Mouse (Mus musculus) heart, adult 8-10 months (tissue): ENCODE results near the gene Rsbn1. TPM values are rescaled to one million over a fixed set of nuclear protein-coding genes. Genes with fewer than 3 reads are reported as not detected.

Source experiments
- DNase-seq: peaks from one replicate; pipeline ENCODE4 v3.0.0; 2022; ENCODE audit warnings: low spot score
- total RNA-seq, 4 experiments: library from RNA; stranded (reverse); gene quantifications; 2 replicates each; pipeline ENCODE4 v1.2.4; 2022

Gene Rsbn1
- 1 to 10 TPM; 5.6 to 8.1 (median 7.0) TPM for total RNA-seq

DNA sequence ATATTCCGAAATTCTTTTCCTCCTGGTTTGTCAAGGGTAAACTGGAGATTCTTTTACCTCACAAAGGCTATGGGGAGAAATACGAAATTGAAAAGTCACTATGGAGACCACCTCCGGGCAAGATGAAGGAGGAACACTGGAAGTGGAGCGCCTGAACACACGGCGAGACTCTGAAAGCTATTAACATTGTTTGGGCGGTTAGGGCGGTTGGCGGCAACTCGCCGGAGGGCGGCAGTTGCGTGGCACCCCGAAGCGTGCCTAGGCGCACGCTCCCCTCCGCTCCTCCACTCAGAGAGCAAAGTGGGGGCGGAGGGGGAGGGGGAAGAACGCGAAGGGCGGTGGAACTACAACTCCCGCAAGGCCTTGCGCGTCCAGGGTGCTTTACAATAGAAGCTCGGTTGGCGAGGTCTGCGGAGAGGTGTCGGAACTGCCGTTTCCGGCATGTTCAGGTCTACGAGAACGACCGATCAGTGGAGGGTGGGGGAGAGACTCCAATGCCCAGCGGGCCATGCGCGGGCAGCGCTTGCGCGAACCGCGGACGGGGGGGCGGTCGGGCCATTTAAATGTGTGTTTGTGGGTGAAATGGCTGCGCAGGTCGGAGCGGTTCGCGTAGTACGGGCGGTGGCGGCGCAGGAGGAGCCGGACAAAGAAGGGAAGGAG is at the start of gene Rsbn1:
Rsbn1 (plus strand) TSS at position 111 of the 660 bp plus-strand sequence.
- DNase-seq, result peak; percentile 97

DNA sequence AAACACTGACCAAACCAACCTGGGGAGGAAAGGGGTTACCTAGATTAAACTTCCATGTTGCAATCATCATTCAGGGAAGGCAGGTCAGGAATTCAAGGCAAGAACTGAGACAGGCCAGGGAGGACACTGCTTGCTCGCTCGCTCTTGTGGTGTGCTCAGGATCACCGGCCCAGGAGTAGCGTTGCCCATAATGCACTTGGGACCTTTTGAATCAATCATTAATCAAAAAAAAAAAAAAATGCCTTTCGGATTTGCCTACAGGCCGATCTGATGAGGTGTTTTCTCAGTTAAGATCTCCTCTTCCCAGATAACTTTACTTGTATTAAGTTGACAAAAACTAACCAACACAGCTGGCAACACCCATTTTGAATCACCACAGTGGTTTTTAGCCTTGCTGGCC is 49.7 kb upstream of the Rsbn1 start:
- DNase-seq, result no peak

DNA sequence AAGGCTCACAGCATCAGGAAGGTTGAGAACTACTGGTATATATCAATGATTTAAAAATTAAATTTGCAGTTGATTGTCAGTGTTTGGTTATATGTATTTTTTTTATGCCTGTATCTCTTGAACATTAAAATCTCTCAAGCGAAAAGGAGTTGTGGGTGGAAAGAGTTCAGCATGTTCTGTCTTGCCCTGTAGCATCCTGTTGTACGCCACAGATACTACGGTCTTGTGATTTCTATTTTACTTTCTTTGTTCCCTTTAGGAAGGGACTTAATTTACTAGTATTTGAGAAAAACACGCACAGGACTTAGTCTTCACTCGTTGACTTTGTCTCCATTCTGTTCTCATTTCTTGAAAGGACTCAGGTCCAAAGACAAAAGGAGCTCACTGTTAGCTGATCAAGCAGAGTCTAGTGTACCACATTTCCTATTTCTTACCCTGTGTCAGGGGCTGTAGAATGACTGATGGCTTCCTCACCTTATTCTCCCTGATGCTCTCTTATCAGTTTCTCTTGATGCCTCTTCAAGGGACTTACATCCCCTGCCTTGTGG is 46.4 kb upstream of the Rsbn1 start:
- no peak for DNase-seq

GRCm38 (mm10) chr3:103868008-103868407 is 45.9 kb upstream of the Rsbn1 start:
- no peak for DNase-seq

GRCm38 (mm10) chr3:103872663-103873098 is 41.2 kb upstream of the Rsbn1 start:
- peak; percentile 3 for DNase-seq

DNA sequence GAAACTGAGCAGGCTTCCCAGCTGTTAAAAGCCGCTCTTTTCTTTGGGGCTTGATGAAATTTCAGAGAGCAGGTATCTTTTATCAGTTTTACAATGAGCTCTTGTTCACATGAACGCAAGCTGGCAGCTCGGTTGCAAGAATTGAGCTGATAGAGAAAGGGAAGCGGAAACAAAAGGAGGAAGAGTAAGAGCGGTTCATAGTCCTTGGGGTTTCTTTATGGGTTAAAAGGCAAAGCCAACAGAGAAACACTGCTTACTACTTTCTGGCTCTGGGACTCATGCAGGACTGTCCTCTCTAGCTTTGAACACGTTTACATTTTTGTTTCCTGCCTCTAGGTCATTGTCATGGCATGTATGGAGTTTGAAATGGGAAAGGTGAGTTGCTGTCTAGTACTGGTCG is 39.6 kb upstream of the Rsbn1 start:
- no peak for DNase-seq

DNA sequence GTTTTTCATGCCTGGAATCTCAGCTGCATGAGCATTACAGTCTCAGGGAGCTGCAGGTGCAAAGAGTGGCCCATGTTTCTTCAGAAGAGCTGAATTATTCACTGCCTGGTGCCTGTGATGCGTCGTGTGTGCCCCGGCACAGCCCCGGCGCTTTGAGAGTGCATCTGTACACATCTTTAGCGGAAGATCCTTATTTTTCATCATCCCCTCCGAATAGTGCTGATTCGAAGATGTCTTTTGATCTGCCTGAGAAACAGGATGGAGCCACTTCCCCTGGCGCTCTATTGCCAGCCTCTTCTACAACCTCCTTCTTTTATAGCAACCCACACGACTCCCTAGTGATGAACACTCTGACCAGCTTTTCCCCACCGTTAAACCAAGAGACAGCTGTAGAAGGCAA is 28.0 kb upstream of the Rsbn1 start:
- no peak for DNase-seq

- peak; percentile 49 for DNase-seq
Observed at GRCm38 (mm10) chr3:103887581-103887980, 26.3 kb upstream of the Rsbn1 start.

GRCm38 (mm10) chr3:103893374-103893773 is 20.5 kb upstream of the Rsbn1 start:
- no peak for DNase-seq

- DNase-seq, result peak; percentile 49
Observed at GRCm38 (mm10) chr3:103904705-103905104, 9.2 kb upstream of the Rsbn1 start.

DNA sequence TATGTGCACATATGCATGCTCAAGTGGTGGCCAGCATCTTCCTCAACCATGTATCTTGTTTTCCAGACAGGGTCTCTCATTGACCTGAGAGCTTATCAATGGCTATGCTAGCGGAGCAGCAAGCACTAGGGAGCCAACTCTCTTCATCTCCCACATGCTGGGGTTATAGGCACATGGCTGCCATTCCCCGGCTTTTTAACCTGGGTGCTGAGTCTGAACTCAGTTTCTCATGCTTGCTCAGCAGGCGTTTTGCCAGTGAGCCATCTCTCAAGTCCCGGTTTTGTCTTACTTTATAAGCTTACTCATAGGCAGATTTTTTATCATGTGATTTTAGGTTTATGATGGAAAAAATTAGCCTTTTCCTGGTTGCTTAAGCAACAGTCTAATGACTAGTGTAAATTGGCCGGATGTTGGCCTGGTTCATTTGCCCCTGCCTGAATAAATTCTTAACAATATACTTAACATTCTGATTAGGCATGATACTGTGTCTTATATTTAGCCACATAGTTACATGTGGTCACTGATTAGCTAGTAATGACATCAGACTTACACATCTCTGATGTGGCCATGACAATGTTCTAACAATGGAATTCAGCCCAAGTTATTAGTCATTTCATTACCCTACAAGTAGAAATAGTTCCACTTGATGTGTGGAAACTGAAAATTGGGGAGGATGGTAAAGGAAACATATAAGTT is 6.4 kb upstream of the Rsbn1 start:
- DNase-seq, result no peak

DNA sequence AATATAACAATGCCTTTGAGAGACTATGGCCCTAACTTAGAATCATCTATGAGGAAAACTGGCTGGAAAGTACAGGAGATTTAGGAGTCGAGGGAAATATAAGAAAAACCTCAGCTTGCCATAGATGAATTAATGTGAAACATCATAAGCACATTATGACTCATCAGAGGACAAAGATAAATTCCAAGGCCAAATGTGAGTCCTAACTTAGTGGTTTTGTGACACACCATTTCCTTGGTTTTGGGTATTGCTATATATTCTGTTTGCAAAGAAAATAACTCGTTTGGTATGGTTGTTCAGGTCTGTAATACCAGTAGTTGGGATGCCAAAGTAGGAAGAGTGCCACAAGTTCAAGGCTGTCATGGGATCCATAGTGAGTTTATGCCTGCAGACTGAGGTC is 5.1 kb upstream of the Rsbn1 start:
- DNase-seq, result no peak

GRCm38 (mm10) chr3:103913451-103913961 is 414 bp upstream of the Rsbn1 start:
- no peak for DNase-seq

DNA sequence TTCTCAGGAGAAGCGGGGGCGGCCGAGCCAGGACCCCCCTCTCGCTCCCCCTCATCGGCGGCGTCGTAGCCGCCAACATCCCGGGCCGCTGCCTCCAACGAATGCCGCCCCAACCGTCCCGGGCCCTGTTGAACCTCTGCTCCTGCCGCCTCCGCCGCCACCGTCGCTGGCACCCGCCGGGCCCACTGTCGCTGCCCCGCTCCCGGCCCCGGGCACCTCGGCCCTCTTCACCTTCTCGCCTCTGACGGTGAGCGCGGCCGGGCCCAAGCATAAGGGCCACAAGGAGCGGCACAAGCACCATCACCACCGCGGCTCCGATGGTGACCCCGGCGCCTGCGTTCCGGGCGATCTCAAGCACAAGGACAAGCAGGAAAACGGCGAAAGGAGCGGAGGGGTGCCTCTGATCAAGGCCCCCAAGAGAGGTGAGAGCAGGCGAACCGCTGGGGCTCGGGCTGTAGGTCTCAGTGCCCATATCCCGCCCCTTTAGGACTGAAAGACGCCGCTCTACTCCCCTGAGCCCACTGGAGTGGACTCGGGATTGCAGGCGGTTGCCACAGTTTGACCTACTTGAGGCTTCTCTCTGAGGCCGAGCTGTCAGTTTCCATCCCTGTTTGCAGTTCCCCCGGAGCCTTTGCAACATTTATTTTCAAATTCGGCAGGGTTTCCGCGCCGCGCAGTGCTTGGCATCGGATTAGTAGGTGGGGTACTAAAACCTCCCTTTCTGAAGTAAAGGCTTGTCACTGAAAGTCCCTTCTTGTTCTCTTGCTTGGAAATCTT is 1.0 kb downstream of the Rsbn1 start:
- peak; percentile 43 for DNase-seq

- DNase-seq, result peak; percentile 13
Observed at GRCm38 (mm10) chr3:103915509-103915896, 1.6 kb downstream of the Rsbn1 start.

- DNase-seq, result peak; percentile 36
Observed at GRCm38 (mm10) chr3:103916205-103916838, 2.4 kb downstream of the Rsbn1 start.

- no peak for DNase-seq
Observed at GRCm38 (mm10) chr3:103916839-103917237, 2.9 kb downstream of the Rsbn1 start.

GRCm38 (mm10) chr3:103920094-103920493 is 6.2 kb downstream of the Rsbn1 start:
- DNase-seq, result no peak

DNA sequence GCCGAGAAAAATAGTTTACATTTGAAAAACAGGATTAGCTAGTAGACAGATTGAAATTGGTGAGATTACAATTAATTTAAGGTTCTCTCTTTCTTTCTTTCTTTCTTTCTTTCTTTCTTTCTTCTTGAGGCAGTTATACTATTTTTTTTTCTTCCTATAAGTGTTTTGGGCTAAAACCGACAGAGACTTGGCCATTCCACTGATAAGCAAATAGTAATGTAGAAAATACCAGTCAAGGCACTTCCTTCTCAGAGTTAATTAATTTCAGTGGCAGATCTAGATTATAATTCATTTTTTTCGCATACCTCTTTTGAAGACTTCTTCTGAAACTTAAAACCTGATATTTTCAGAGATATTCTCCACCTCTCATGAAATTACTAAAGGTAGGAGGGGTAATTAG is 11.4 kb downstream of the Rsbn1 start:
- no peak for DNase-seq

DNA sequence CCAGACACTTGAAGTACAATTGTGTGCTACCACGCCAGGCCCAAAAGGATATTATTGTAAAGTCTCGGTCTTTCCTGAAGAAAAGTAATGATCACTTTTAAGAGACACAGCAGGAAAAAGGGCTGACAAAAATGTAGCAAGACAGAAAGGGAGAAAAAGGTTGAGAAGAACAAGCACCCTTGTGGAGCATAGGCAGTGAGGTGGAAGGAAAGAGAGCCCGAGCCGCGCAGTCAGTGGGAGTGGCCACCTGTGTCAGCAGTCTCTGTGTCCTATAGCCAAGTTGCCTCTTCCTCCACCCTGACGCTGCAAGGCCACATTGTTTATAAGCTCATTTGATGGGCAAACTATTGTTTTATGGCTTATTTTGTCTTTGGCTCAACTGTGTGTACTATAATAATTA is 13.6 kb downstream of the Rsbn1 start:
- no peak for DNase-seq

DNA sequence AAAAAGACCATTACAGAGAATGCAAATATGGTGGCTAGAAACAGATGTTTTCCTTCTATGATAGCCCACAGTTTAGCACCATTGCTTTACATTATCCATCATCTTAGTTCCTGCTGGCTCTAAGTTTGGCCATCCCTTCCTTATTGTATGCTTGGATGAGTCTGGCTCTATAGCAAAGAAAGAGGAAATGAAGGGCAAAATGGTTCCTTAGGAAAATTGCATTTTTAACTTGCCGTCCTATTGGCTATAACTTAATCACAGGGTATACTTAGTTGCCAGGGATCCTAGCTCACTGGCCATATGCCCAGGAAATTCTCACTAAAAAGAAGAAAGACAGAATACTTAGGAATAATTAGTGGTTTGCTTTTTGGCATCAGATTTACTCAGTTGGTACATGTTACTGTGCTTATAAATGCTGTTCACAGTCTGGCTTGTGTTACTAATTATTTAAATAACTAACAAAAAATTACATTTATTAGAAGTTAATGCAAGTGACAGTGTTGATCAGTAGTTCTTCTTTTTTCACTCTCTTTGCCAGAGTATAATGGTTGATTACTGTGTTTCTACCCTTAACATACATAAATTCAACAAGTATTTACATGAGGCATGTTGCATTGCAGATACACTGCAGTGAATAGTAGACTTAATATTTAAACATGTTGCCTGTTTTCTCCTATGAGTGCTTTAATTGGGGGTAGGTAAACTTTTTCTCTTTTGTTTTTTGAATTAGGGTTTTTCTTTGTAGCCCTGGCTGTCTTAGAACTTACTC is 31.1 kb downstream of the Rsbn1 start:
- no peak for DNase-seq
